Mouse (Mus musculus) lung, postnatal 0 days (tissue): ENCODE data around the gene Tdrd9.

Source experiments
- CTCF ChIP-seq: IDR thresholded peaks from 2 replicates; pipeline ENCODE4 v1.5.1; 2016; ENCODE audit warnings: antibody characterized with exemption, mild to moderate bottlenecking
- EP300 ChIP-seq: IDR thresholded peaks from 2 replicates; pipeline ENCODE4 v1.6.1; 2016; ENCODE audit warnings: antibody characterized with exemption, mild to moderate bottlenecking, control low read depth

DNA sequence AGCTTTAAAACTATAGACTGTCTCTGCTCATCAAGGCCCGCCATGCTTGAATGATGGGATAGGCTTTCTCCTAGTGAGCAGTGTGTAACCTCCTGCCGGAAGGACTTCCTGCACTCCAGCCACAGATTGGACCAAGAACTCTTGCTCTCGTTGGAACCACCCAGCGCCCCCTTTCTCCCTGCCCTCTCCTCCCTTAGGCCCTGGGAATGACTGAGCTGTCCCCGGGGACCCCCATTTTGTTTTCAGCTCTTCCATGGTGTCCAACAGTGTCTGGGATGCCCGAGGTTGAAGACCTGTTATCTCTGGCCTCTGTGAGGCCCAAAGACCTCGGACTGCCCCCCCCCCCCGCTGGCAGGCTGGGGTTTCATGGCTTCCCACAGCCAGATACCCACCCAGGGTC is 108.6 kb downstream of the Tdrd9 start:
- no peak for TF ChIP-seq EP300
- TF ChIP-seq CTCF: no peak
